Mouse (Mus musculus) erythroblast, embryonic 14.5 days (primary cell): ENCODE data around the gene Ddx24. TPM values are rescaled to one million over a fixed set of nuclear protein-coding genes. Genes with fewer than 3 reads are reported as not detected.
A peak's percentile ranks its signal among the peaks of the same experiment; 100 is the strongest.
"Not testable (repeated sequence)": the region's sequence is repeated elsewhere in the genome, so short reads cannot be mapped to it uniquely, and the experiment has no call there.

Source experiments
- H3K27me3 ChIP-seq: 2 replicates; pipeline ENCODE4 v1.6.1; 2012; ENCODE audit warnings: inconsistent platforms; ENCODE audit not compliant: control insufficient read depth
- H3K36me3 ChIP-seq: 2 replicates; pipeline ENCODE4 v1.6.1; 2012; ENCODE audit warnings: mild to moderate bottlenecking, inconsistent platforms; ENCODE audit not compliant: control insufficient read depth
- H3K4me1 ChIP-seq: 2 replicates; pipeline ENCODE4 v1.6.1; 2012; ENCODE audit warnings: inconsistent platforms; ENCODE audit not compliant: control insufficient read depth
- H3K4me3 ChIP-seq: replicated peaks from 2 replicates; pipeline ENCODE3; 2012; ENCODE audit warnings: moderate library complexity, mild to moderate bottlenecking, inconsistent platforms
- H3K9me3 ChIP-seq: 2 replicates; pipeline ENCODE4 v1.6.1; 2012; ENCODE audit warnings: low read length, inconsistent platforms, mixed read lengths; ENCODE audit not compliant: control insufficient read depth
- GATA1 ChIP-seq: IDR thresholded peaks from 2 replicates; pipeline ENCODE4 v1.6.1; 2012; ENCODE audit warnings: low read length, inconsistent platforms, mixed read lengths
- TAL1 ChIP-seq: IDR thresholded peaks from 3 replicates; pipeline ENCODE4 v1.6.1; 2012; ENCODE audit warnings: low read length, inconsistent platforms, mixed read lengths
- polyA plus RNA-seq: library from polyadenylated mRNA; stranded (reverse); fragments of >175 nt; gene quantifications from 2 replicates; pipeline ENCODE4 v1.2.3, GENCODE M21; 2012

Ddx24 gene
- 1.9 and 3.5 TPM in 2 replicates for polyA plus RNA-seq

DNA sequence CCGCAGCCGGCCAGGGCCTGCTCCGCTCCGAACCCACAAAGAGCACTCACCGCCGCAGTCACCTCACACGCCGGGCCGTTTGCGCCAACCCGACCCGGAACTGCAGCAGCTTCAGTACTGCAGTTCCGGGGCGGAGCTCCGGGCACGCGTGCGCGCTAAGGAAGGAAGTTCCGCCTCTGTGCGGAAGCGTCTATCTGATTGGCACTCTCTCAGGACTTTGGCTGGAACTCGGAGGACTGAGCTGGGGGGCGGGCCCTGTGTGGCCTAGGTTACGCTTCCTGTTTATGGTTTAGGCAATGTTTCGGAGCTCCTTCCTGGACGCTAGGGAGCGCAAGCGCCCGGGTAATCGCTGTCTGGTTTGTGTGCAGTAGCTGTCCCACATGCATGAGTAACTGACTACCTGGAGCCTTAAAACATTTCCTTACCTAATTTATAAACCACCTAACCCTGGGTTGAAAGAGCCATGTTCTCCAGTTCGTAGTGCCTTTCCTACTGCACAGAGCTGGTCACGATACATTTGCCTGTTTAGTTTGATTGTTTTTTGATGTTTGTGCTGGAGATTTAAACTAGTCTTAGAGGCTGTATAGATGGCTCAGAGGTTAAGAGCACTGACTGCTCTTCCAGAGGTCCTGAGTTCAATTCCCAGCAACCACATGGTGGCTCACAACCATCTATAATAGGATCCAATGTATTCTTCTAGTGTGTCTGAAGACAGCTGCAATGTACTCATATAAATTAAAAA lies at the start of gene Ddx24:
Ddx24 (minus strand) TSS at position 102 of the 742 bp plus-strand sequence.
- peak within 1 kb of the TSS; percentile 79 for H3K4me3 ChIP-seq
- TF ChIP-seq GATA1: peak; percentile 81
- TF ChIP-seq TAL1: no peak
- H3K36me3 ChIP-seq: peaks cover 31% of the 10 kb centered on the region
- peaks cover 4% of the 10 kb centered on the region for H3K9me3 ChIP-seq
- H3K27me3 ChIP-seq: no peaks in the 10 kb centered on the region
- H3K4me1 ChIP-seq: peaks cover 37% of the 10 kb centered on the region

DNA sequence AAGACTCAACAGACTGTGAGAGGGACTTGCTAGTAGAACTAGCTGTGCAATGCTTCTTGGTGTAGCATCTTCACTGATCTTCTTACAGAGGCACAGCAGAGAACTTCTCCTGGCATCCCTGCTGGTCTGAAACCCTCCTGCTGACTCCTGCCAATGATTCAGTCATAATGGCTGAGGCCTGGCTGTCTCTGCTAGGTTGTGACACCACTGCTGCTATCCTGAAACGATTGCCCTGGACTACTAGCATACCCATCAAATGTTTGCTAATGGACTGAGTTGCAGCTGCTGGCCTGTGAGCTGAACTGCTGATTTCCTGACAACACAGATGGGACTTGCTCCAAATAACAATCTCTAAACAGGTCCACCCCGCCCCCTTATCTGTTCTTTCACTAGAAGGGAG lies 48.9 kb upstream of the Ddx24 start:
- TF ChIP-seq TAL1: no peak
- no peak for TF ChIP-seq GATA1
- Histone ChIP-seq H3K4me1 (no peaks in the 10 kb centered on the region), H3K27me3 (no peaks in the 10 kb centered on the region), H3K9me3 (no peaks in the 10 kb centered on the region), H3K4me3 (no peak overlapping the region), H3K36me3 (no peaks in the 10 kb centered on the region)

DNA sequence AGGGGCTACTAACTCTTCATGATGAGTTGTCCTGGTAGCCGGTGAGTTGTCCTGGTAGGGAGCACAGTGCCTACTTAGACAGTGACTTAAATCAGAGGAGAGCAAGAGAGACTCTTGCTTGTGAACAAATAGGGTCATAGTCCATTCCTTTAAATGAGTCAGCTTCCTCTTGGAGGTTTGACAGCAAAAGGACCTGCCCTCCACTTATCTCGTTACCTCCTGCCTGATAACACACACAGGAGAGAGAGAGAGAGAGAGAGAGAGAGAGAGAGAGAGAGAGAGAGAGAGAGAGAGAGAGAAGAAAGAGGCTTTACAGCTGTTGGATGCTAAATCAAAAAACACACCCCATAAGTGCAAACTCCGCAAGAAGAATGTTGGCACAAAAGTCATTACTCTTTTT lies 31.5 kb upstream of the Ddx24 start, which contains the start of gene Ifi27l2b:
Ifi27l2b (minus strand) TSS at position 84 of the 400 bp plus-strand sequence.
- Histone ChIP-seq H3K36me3 (no peaks in the 10 kb centered on the region), H3K4me1 (no peaks in the 10 kb centered on the region), H3K4me3 (no peak within 1 kb of the TSS), H3K27me3 (no peaks in the 10 kb centered on the region), H3K9me3 (no peaks in the 10 kb centered on the region)
- TF ChIP-seq GATA1 (no peak), TAL1 (no peak)

DNA sequence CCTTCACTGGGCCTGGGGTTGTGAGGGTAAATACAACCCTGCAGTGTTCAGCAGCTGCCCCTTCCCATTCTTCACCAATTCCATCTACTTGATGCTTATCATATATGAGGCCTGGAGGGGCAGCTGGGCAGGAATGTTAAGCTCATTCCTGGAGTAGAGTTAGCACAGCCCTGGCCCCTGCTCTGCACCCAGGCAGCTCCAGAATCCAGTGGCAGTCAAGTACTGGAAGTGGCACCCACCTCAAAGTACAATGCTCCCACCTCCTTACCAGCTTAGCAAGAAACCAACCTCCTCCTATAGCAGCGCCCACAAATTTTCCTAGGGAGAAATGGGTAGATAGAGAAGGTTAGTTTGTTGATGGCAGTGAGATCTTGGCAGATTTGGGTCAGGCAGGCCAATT lies 31.1 kb upstream of the Ddx24 start:
- H3K9me3 ChIP-seq, H3K4me3 ChIP-seq, H3K27me3 ChIP-seq, H3K4me1 ChIP-seq, H3K36me3 ChIP-seq: not testable (repeated sequence)

DNA sequence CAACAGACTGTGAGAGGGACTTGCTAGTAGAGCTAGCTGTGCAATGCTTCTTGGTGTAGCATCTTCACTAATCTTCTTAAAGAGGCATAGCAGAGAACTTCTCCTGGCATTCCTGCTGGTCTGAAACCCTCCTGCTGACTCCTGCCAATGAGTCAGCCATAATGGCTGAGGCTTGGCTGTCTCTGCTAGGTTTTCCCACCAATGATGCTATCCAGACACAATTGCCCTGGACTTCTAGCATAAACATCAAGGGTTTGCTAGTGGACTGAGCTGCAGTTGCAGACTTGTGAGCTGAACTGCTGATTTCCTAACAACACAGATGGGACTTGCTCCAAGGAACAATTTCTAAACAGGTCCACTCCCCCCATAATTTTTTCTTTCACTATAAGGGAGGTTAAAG lies 27.7 kb upstream of the Ddx24 start:
- Histone ChIP-seq H3K36me3 (no peaks in the 10 kb centered on the region), H3K27me3 (no peaks in the 10 kb centered on the region), H3K4me3 (no peak overlapping the region), H3K4me1 (no peaks in the 10 kb centered on the region), H3K9me3 (no peaks in the 10 kb centered on the region)
- TF ChIP-seq GATA1 (no peak), TAL1 (no peak)

DNA sequence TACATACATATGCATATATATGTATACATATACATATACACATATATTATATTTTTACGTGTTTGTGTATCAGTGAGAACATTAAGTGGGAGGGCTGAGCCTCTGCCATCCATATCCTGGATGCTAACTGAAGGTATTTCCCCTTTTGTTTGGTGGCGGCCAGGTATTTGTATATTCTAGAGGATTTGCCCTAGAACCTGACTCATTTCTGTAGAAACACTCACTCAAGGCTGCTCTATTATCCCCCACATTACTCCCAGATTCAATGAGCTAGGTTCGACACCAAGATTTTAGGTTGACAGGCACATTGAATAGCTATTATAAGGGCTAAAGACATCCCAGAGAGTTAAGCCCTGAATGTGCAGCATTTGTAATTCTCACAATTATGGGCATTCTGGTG lies 19.4 kb upstream of the Ddx24 start:
- no peaks in the 10 kb centered on the region for H3K36me3 ChIP-seq
- H3K4me1 ChIP-seq: no peaks in the 10 kb centered on the region
- no peak overlapping the region for H3K4me3 ChIP-seq
- no peaks in the 10 kb centered on the region for H3K9me3 ChIP-seq
- TF ChIP-seq TAL1: no peak
- TF ChIP-seq GATA1: no peak
- no peaks in the 10 kb centered on the region for H3K27me3 ChIP-seq

DNA sequence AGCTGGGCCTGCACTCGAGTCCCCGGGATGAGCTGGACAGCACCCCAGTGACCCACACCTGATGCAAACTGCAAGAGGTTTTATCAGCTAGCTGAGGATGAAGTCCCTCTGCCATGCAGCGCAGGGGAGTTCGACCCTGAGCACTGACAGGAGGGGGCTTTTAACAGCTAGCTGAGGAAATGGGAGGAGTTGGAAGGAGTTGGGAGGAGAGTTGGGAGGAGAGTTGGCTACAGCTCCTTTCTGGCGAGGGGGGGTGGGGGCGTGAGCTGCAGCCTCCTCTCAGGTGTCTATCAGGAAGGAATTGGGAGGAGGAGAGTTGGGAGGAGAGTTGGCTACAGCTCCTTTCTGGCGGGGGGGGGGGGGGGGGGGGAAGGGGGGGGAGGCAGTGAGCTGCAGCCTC lies 18.6 kb upstream of the Ddx24 start:
- not testable (repeated sequence) for H3K36me3 ChIP-seq, H3K9me3 ChIP-seq, H3K4me3 ChIP-seq, H3K27me3 ChIP-seq, H3K4me1 ChIP-seq

DNA sequence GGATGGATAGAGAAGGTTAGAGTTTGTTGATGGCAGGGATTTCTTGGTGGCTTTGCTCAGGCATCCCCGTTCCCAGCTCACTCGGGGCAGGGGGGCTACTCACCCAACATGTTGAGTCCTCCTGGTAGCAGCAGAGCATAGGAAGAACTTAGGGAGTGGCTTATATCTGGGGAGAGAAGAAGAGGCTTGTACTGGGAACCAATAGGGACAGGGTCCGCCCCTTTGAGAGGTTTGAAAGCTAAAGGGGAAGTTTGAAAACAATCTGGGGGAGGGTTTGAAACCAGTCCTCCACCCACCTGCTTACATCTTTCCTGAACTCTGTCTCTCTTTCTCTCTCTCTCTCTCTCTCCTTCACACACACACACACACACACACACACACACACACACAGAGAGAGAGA lies 17.9 kb upstream of the Ddx24 start, which contains the start of gene Ifi27l2a:
Ifi27l2a (minus strand) TSS at position 157 of the 400 bp plus-strand sequence.
- no peaks in the 10 kb centered on the region for H3K9me3 ChIP-seq
- no peak within 1 kb of the TSS for H3K4me3 ChIP-seq
- no peaks in the 10 kb centered on the region for H3K27me3 ChIP-seq
- H3K4me1 ChIP-seq: no peaks in the 10 kb centered on the region
- TF ChIP-seq TAL1 (no peak), GATA1 (no peak)
- no peaks in the 10 kb centered on the region for H3K36me3 ChIP-seq

DNA sequence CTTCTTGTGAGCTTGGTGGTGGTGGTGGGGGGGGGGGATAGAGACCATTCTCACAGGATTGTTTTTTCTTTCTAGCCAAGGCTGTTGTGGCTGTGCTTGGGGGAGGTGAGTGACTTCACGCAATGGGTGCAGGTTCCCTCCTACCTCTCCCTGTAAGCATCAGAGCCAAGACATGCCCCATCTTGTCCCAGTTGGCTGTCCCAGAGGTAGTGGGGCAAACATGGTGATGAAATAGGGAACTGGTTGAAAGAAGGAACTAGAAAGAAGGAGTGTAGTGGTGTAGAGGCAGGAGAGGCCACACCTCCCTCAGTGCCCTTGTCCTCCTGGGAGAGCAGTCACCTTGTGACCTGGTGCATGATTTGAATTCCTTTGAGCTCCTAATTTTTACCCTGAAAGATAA lies 12.0 kb upstream of the Ddx24 start:
- no peaks in the 10 kb centered on the region for H3K9me3 ChIP-seq
- no peak for TF ChIP-seq GATA1
- no peak for TF ChIP-seq TAL1
- H3K4me1 ChIP-seq: no peaks in the 10 kb centered on the region
- no peak overlapping the region for H3K4me3 ChIP-seq
- H3K36me3 ChIP-seq: no peaks in the 10 kb centered on the region
- no peaks in the 10 kb centered on the region for H3K27me3 ChIP-seq

DNA sequence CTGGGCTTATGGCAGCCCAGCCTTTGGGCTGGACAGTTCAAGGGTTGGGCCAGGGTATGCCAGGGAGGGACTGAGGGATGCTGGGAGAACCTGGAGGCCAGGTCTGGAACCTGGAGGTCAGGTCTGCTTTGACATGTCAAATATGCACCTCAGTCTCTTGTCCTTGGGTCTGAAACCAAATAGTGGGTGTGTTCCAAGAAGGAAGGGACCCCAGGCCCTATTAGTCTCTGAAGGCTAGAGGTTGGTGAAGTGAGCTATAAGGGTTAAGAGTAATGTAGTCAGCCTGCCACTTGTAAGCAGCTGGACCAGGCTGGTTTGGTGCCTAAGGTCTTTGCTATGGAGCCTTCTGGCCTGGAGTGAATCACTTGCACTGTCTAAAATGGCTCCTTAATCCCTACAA lies 9.2 kb upstream of the Ddx24 start:
- H3K27me3 ChIP-seq: no peaks in the 10 kb centered on the region

More for the DNA sequence above, 9.2 kb upstream of the Ddx24 start:
- Histone ChIP-seq H3K4me1 (no peaks in the 10 kb centered on the region), H3K4me3 (no peak overlapping the region), H3K9me3 (no peaks in the 10 kb centered on the region), H3K36me3 (no peaks in the 10 kb centered on the region)
- TF ChIP-seq GATA1: no peak
- no peak for TF ChIP-seq TAL1
